Mouse (Mus musculus) intestine, postnatal 0 days (tissue): ENCODE results near the gene Plcl1. TPM values are rescaled to one million over a fixed set of nuclear protein-coding genes. Genes with fewer than 3 reads are reported as not detected.

Experiments used
- ATAC-seq: fragments of 200-750 bp; cut with Nextera tagmentation; 2 replicates; pipeline ENCODE4 v1.8.0; 2017; ENCODE audit warnings: mild to moderate bottlenecking, moderate TSS enrichment, moderate library complexity
- H3K27ac ChIP-seq: fragments of 300-500 bp; sonication (generic); 2 replicates; pipeline ENCODE4 v1.5.1; 2014; ENCODE audit warnings: mild to moderate bottlenecking, low read depth, low read length, moderate library complexity
- H3K27me3 ChIP-seq: fragments of 300-500 bp; sonication (generic); replicated peaks from 2 replicates; pipeline ENCODE4 v1.6.1; 2014; ENCODE audit warnings: low read length, mixed read lengths; ENCODE audit not compliant: control insufficient read depth, insufficient read depth
- H3K36me3 ChIP-seq: fragments of 300-500 bp; sonication (generic); 2 replicates; pipeline ENCODE4 v1.6.1; 2014; ENCODE audit warnings: mild to moderate bottlenecking, moderate library complexity; ENCODE audit not compliant: control insufficient read depth, insufficient read depth
- H3K4me1 ChIP-seq: fragments of 300-500 bp; sonication (generic); replicated peaks from 2 replicates; pipeline ENCODE4 v1.6.1; 2014; ENCODE audit warnings: antibody characterized with exemption, low read length, mixed read lengths; ENCODE audit not compliant: control insufficient read depth, insufficient read depth
- H3K4me2 ChIP-seq: fragments of 300-500 bp; sonication (generic); replicated peaks from 2 replicates; pipeline ENCODE4 v1.6.1; 2014; ENCODE audit warnings: low read depth, mild to moderate bottlenecking, moderate library complexity
- H3K4me3 ChIP-seq: fragments of 300-500 bp; sonication (generic); 2 replicates; pipeline ENCODE4 v1.5.1; 2014; ENCODE audit warnings: low read depth, low read length
- H3K9ac ChIP-seq: fragments of 300-500 bp; sonication (generic); 2 replicates; pipeline ENCODE4 v1.6.1; 2014; ENCODE audit warnings: mild to moderate bottlenecking, low read depth, low read length
- H3K9me3 ChIP-seq: fragments of 300-500 bp; sonication (generic); 2 replicates; pipeline ENCODE4 v1.6.1; 2016; ENCODE audit warnings: mixed run types; ENCODE audit not compliant: control insufficient read depth
- CTCF ChIP-seq: sonication (generic); IDR thresholded peaks from 2 replicates; pipeline ENCODE4 v1.5.1; 2016; ENCODE audit warnings: low read depth, mild to moderate bottlenecking, control low read depth, antibody characterized with exemption, moderate library complexity
- WGBS: fragments of 180-500 bp; shearing (Covaris S2); extraction: QIAGEN DNeasy Blood & Tissue Kit; methylation state at CpG from one replicate; pipeline ENCODE4 v1.1.7; 2014; 5-methylcytosine and 5-hydroxymethylcytosine counted together
- polyA plus RNA-seq: library from polyadenylated mRNA; unstranded; fragments of >200 nt; fragmentation: Nextera tagmentation; extraction: Ambion mirVana; gene quantifications from 2 replicates; pipeline ENCODE4 v1.2.1, GENCODE M21; 2015

The Plcl1 gene
- polyA plus RNA-seq, 1 experiment from 2014 or later, result 1.1 TPM

DNA sequence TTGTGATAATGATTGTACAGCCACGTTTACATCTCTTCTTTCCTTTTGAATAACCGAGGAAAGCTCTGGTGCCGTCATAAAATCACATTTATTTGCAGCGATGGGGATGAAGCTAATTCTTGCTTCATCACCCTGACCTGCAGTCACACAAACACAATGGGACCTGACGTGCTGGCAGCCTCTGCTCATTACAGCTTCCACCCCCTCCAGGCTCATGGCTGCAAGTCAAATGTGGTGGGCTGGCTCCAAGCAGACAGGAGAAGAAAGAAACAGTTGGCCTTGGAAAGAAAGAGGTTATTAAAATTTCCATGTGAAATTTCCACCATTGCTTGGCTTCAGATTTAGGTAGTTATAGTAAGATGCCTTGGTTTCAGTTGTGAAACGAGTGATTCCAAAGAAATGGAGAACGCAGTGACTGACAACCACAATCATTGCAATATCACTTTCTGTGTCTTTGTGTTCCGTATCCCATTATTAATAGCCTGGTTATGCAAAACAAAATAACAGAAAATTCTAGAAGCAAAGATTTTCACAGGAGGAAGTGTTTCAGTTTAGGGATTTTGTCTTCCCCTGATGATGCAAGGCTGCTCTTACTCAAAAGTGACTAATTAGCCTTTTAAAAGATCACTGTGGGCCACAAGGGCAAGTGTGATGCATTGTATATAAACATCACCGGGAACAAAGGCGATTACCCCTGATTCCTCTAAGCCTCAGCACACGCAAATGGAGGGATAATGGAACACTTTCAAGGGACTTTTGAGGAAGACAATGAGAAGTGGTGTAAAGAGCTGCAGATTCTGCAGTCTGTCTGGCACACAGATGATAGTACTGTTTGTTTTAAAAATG is 260.3 kb downstream of the Plcl1 start:
- TF ChIP-seq CTCF, result no peak

DNA sequence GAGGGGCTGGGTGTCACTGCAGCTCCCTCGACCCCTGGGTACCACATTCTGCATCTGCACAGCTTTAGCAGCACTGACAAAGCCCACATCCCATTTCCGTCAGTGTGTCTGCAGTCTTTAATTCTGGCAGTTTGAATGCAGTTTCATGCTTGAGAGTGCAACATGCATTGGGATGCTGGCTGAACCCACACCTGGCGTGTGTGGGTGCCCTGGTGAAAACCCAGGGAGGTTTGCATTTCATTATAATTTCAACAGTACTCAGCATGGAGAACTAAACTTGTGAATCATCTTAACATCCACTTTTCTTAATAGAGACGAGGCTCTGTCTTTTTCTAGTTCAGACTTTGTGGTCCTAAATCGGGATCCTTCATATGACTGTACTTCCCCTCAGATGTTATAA is 261.1 kb downstream of the Plcl1 start:
- no peak overlapping the region for H3K4me3 ChIP-seq
- H3K4me2 ChIP-seq, result no peak overlapping the region
- H3K27me3 ChIP-seq, result no peaks in the 10 kb centered on the region
- no peak overlapping the region for H3K27ac ChIP-seq
- no peak for ATAC-seq
- no peaks in the 10 kb centered on the region for H3K4me1 ChIP-seq
- no peak overlapping the region for H3K9ac ChIP-seq
- H3K36me3 ChIP-seq, result no peaks in the 10 kb centered on the region
- TF ChIP-seq CTCF, result no peak
- H3K9me3 ChIP-seq, result no peaks in the 10 kb centered on the region
- 67% methylated on average over 5 of the region's 5 CpGs for WGBS

More for the DNA sequence above, 260.3 kb downstream of the Plcl1 start:
- Histone ChIP-seq H3K9ac (no peak overlapping the region), H3K4me1 (no peaks in the 10 kb centered on the region), H3K36me3 (no peaks in the 10 kb centered on the region), H3K27ac (no peak overlapping the region), H3K9me3 (no peaks in the 10 kb centered on the region), H3K4me2 (no peak overlapping the region), H3K4me3 (no peak overlapping the region), H3K27me3 (no peaks in the 10 kb centered on the region)
- 55% methylated on average over 11 of the region's 11 CpGs for WGBS
- no peak for ATAC-seq

DNA sequence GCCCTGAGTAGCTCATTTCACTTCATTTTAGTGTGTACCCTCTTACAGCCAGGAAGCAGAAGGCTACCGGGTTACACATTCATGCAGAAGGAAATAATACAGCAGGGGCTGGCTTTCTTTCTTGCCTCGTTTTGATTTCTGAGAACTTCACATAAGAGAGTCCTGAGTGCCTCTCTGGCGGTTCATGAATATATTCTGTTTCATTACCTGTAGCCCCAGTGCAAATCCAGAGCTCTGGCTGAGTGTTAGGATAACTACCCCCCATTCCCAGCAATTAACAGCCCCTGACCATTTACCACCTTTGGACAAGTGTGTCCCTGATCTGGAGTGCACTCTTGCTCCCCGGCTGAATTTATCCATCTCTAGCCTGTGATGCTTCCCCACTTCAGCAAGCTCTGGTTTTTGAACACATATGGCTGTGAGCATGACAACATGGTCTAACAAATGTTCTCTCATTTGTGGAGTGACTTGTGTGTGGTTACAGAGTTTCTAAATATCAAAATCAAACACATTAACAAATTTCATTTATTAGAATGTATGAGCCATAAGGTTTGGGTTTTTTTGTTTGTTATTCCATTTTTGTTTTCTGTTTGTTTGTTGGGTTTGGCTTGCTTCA is 263.0 kb downstream of the Plcl1 start:
- Histone ChIP-seq H3K9me3 (no peaks in the 10 kb centered on the region), H3K4me1 (no peaks in the 10 kb centered on the region), H3K36me3 (no peaks in the 10 kb centered on the region), H3K27me3 (no peaks in the 10 kb centered on the region), H3K4me3 (no peak overlapping the region), H3K4me2 (no peak overlapping the region), H3K27ac (no peak overlapping the region), H3K9ac (no peak overlapping the region)
- no peak for TF ChIP-seq CTCF
- 51% methylated on average over 4 of the region's 4 CpGs for WGBS
- ATAC-seq, result no peak

DNA sequence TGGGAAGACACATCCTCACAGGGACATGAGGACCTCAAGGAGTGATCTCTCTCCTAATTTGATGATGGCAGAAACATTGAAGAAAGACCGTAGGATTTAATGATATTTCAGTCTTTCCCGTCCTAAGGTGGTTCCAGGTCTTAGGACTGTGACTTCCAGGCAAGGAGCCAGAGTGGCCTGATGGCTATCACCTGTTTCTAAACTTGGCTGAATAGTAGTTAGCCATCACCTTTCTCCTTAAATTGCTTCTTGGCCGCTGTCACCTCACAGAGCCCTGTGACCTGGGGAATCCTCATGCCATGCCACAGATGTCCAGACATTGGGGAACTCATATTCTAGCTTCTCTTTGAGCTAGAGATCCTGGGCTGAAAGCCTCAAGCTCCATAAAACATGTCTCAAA is 277.0 kb downstream of the Plcl1 start:
- no peak for ATAC-seq
- 95% methylated on average over 3 of the region's 3 CpGs for WGBS
- Histone ChIP-seq H3K36me3 (no peaks in the 10 kb centered on the region), H3K4me3 (no peak overlapping the region), H3K9me3 (no peaks in the 10 kb centered on the region), H3K27me3 (no peaks in the 10 kb centered on the region), H3K4me1 (no peaks in the 10 kb centered on the region), H3K4me2 (no peak overlapping the region), H3K27ac (no peak overlapping the region), H3K9ac (no peak overlapping the region)
- TF ChIP-seq CTCF, result no peak

DNA sequence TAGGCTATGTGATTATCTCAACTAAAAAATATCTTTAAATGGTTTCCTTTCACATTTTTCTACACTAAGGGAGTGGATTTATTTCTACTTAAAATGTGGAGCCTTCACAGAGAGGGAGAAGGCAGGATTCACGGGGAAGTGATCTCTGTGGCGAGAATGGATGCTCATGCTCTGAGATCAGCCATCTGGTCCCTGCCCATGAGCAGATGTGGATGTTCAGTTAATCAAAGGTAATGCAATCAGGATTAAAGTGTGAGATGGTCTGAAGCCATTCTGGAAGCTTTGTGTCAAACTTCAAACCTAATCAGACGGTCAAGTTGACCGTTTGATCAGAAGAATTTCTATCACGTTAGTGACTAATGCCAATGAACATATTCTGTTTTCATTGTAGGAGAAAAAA is 280.5 kb downstream of the Plcl1 start:
- TF ChIP-seq CTCF, result no peak
- no peak for ATAC-seq
- Histone ChIP-seq H3K4me2 (no peak overlapping the region), H3K4me1 (no peaks in the 10 kb centered on the region), H3K9ac (no peak overlapping the region), H3K9me3 (no peaks in the 10 kb centered on the region), H3K36me3 (no peaks in the 10 kb centered on the region), H3K27ac (no peak overlapping the region), H3K27me3 (no peaks in the 10 kb centered on the region), H3K4me3 (no peak overlapping the region)
- WGBS, result 89% methylated on average over 5 of the region's 5 CpGs

DNA sequence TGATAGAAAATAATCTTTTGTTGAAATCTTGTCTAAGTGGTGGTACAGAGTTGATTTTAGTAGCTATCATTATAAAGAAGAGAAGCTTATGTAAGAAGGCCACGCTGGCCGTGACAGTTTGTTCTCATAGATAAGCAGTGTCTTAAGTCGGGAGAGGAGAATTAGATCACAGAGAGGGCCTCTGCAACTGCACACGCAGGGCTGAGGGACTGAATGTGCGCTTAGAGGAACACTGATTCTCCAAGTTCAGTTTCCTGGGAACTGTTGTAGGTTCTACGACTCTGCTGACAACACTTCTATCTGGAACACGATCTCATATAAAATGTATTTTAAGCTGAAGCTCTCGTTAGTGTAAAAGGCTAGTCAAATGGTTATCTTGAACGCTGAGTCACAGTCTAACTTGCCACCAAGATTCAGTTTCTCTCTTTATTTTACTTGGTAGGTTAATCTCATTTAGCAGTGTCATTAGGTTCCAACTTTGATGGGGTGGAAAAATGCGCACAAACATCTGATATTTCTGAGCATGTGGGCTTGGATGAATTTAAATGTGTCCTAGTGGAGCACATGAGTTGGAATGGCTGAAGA is 288.0 kb downstream of the Plcl1 start:
- H3K27ac ChIP-seq, result no peak overlapping the region

More for the DNA sequence above, 288.0 kb downstream of the Plcl1 start:
- ATAC-seq, result no peak
- Histone ChIP-seq H3K4me3 (no peak overlapping the region), H3K4me2 (no peak overlapping the region), H3K27me3 (no peaks in the 10 kb centered on the region), H3K4me1 (no peaks in the 10 kb centered on the region), H3K9ac (no peak overlapping the region), H3K9me3 (no peaks in the 10 kb centered on the region), H3K36me3 (no peaks in the 10 kb centered on the region; the same call in 1 of the 2 replicates)
- 78% methylated on average over 10 of the region's 10 CpGs for WGBS
- no peak for TF ChIP-seq CTCF
